Mouse (Mus musculus) monocyte, adult 5-6 weeks (primary cell): ENCODE measurements around the gene Umod. TPM values are rescaled to one million over a fixed set of nuclear protein-coding genes. Genes with fewer than 3 reads are reported as not detected.

Experiments
- ATAC-seq: fragments of 153-309, 156-312 bp; replicated peaks from 2 replicates; pipeline ENCODE4 v1.8.0; 2017; ENCODE audit warnings: mild to moderate bottlenecking; ENCODE audit not compliant: low TSS enrichment, insufficient number of reproducible peaks, severe bottlenecking, poor library complexity, low FRiP score
- total RNA-seq: library from RNA; stranded (forward); fragments of 200-1000, 200-491, 200-594 nt; gene quantifications from 3 replicates; pipeline ENCODE4 v1.2.3, GENCODE M21; 2017

The Umod gene
- total RNA-seq, 1 experiment from 2014 or later = not detected

DNA sequence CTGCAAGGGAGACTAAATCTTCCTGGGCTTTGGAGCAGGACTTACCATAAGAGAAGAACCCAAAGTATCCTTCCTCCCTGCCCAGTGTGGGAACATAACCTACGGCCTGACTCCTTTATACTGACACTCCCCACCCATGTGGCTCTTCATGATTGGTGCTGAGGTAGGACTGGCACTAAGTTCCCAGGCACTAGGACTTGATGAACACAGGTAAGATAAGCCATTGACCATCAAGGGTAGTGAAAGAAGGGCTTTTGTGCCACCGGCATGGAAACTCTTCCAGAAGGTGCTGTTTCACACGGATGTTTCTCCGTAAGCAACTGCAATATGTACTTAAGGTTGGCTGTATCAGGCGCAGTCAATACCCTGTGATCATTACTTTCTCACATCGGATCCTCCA lies 19.9 kb downstream of the Umod start, which contains the start of gene Gp2:
Gene Gp2 (minus strand): TSS at position 101 of the 400 bp plus-strand sequence.
- ATAC-seq = no peak

- no peak for ATAC-seq
Observed at GRCm38 (mm10) chr7:119454192-119454591, 24.9 kb downstream of the Umod start.

DNA sequence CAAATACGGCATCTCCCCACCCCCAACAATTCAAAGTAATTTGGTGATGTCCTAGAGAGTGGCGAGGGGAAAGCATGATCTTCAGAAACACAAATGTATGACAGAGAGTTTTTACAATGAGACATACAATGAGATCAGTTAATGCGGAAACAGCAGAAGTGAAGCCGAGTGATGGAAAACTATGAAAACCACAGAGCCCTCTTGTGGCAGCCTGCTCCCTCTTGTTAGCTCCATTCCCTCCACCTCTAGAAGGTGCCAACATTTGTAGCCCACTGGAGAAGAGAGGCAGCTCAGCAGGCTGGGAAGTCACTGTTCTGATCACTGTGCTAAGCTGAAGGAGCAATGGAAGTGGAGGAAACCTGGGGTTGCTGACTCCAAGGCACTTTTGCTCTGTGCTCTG lies 35.2 kb downstream of the Umod start:
- no peak for ATAC-seq

GRCm38 (mm10) chr7:119441938-119442337 lies 37.1 kb downstream of the Umod start:
- ATAC-seq = no peak

- no peak for ATAC-seq
Observed at GRCm38 (mm10) chr7:119427180-119427616, 51.9 kb downstream of the Umod start.

DNA sequence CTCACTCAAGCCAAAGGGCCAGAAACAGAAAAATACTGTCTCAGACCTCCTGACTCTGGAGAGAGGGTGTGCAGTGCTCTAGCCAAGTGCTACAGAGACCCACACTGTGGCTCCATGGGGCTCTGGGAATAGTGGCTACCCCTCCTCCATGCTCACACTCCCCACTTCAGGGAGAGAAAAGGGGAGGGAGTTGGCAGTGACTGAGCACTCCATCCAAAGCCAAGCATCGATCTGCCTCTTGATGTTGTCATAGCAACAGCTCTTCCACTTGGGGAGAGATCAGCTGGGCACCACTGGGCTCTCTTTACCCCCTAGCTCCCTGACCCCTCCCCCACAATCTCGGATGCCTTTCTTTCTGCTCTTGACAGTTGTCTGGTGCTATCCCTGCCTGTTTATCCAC lies 58.4 kb downstream of the Umod start:
- no peak for ATAC-seq

- no peak for ATAC-seq
Observed at GRCm38 (mm10) chr7:119418523-119418922, 60.6 kb downstream of the Umod start.

Other genes with a start within 250 kb of the Umod start
- not detected in 3 replicates for gene Gp2, start 20.0 kb downstream of the Umod start, total RNA-seq
- not detected in 3 replicates for gene Acsm5, start 40.2 kb upstream of the Umod start, total RNA-seq
- gene Pdilt, start 44.2 kb upstream of the Umod start, total RNA-seq = 0.29 to 0.48 TPM in 2 of 3 replicates, not detected in the other
- not detected in 3 replicates for gene Acsm2, start 75.1 kb upstream of the Umod start, total RNA-seq
- not detected in 3 replicates for gene Acsm1, start 127.7 kb upstream of the Umod start, total RNA-seq
- not detected in 3 replicates for gene Acsm4, start 210.7 kb upstream of the Umod start, total RNA-seq
- gene Thumpd1, start 241.5 kb upstream of the Umod start, total RNA-seq = 56.5 to 59.0 TPM (median 58.3 TPM) in 3 replicates